Mouse (Mus musculus) cerebellum, postnatal 10 days (tissue): Measurements from ENCODE around the gene Olfr251.
"Not testable (repeated sequence)": the region's sequence is repeated elsewhere in the genome, so short reads cannot be mapped to it uniquely, and the experiment has no call there.

Experiments used
- DNase-seq, 2 experiments: peaks; one replicate each; pipeline ENCODE4 v3.0.0; 2021; ENCODE audit warnings: mixed read lengths in 2 of 2

Olfr251 gene

GRCm38 (mm10) chr9:38376786-38377185 lies at the start of gene Olfr251:
Gene Olfr251, plus strand, starts transcription at chr9:38377086.
- no peak for DNase-seq

- DNase-seq, result no peak
Measured at GRCm38 (mm10) chr9:38328760-38329159, 48.1 kb upstream of the Olfr251 start, which contains the start of gene Olfr25. Gene Olfr25, plus strand, starts transcription at chr9:38329060.

GRCm38 (mm10) chr9:38348111-38348510 lies 28.8 kb upstream of the Olfr251 start, which contains the start of gene Olfr898:
Gene Olfr898, plus strand, starts transcription at chr9:38348411.
- DNase-seq, result no peak

GRCm38 (mm10) chr9:38366596-38366995 lies 10.3 kb upstream of the Olfr251 start, which contains the start of gene Olfr250:
Gene Olfr250, plus strand, starts transcription at chr9:38366896.
- no peak for DNase-seq

- DNase-seq, result no peak
Measured at GRCm38 (mm10) chr9:38401398-38401797, 24.5 kb downstream of the Olfr251 start, which contains the start of gene Olfr147. Gene Olfr147, plus strand, starts transcription at chr9:38401698.

- not testable (repeated sequence) for DNase-seq
Measured at GRCm38 (mm10) chr9:38407502-38407901, 30.6 kb downstream of the Olfr251 start.

- DNase-seq, result not testable (repeated sequence)
Measured at GRCm38 (mm10) chr9:38413502-38413901, 36.6 kb downstream of the Olfr251 start.

GRCm38 (mm10) chr9:38423801-38424200 lies 46.9 kb downstream of the Olfr251 start:
- DNase-seq, result no peak

GRCm38 (mm10) chr9:38427026-38427425 lies 50.1 kb downstream of the Olfr251 start:
- DNase-seq, result no peak

- DNase-seq, result no peak
Measured at GRCm38 (mm10) chr9:38429155-38429554, 52.3 kb downstream of the Olfr251 start, which contains the start of gene Olfr901. Gene Olfr901, plus strand, starts transcription at chr9:38429455.
